Mouse (Mus musculus): ENCODE measurements around the gene Arpc1a. TPM values are rescaled to one million over a fixed set of nuclear protein-coding genes. Genes with fewer than 3 reads are reported as not detected.
"Not testable (repeated sequence)": the region's sequence is repeated elsewhere in the genome, so short reads cannot be mapped to it uniquely, and the experiment has no call there.

The Arpc1a gene
- polyA plus RNA-seq, 1 experiment from 2014 or later, result 252 TPM

DNA sequence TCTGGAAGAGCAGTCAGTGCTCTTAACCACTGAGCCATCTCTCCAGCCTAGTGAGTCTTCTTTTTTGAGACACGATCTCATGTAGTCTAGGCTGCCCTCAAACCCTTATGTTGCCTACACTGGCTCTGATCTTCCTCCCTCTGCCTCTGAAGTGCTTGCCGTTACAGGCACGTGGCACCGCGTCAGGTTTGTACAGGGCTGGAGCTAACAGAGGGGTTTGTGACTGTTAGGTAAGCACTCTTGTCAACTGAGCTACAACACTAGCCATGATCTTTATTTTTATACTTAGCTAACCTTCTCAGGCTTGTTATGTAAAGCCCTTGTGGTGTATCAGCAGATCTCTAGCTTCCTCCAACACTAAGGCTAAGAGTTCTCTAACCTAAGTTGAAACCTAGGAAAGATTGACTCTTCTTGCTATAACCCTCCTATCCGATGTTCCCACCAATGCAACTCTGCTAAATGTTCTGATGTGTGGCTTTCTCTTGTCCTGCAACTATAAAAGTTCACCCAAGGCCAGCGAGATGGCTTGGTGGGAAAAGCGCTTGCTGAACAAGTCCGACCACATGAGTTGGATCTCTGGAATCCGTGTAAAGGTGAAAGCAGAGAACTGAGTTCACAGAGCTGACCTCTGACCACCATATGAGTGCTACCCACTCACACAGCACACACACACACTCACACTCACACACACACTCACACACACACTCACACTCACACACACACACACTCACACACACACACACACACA is 1.6 kb upstream of the Arpc1a start:
- Histone ChIP-seq H3K9me3 (no peaks in the 10 kb centered on the region), H3K9ac (no peak overlapping the region), H3K36me3 (peaks cover 6% of the 10 kb centered on the region), H3K4me2 (no peak overlapping the region), H3K4me3 (no peak overlapping the region), H3K27ac (no peak overlapping the region), H3K4me1 (replicated peaks) (peaks cover 18% of the 10 kb centered on the region), H3K27me3 (no peaks in the 10 kb centered on the region)
- WGBS, result 90% methylated on average over 10 of the region's 10 CpGs
- no peak for ATAC-seq (ENCODE audit: low FRiP score)

GRCm38 (mm10) chr5:145083201-145083600 is 429 bp upstream of the Arpc1a start:
- Histone ChIP-seq H3K9ac (peak overlapping the region; percentile 95), H3K27ac (peak overlapping the region; percentile 91), H3K4me3 (peak overlapping the region; percentile 84), H3K4me2 (peak overlapping the region; percentile 93), H3K4me1 (replicated peaks) (peaks cover 18% of the 10 kb centered on the region)
- 48% methylated on average over 6 of the region's 6 CpGs for WGBS
- ATAC-seq (ENCODE audit: low FRiP score), result peak; percentile 64
- not testable (repeated sequence) for H3K36me3 ChIP-seq, H3K27me3 ChIP-seq, H3K9me3 ChIP-seq

- Histone ChIP-seq H3K36me3 (peaks cover 6% of the 10 kb centered on the region), H3K27me3 (no peaks in the 10 kb centered on the region), H3K9ac (peak overlapping the region; percentile 95), H3K4me3 (peak overlapping the region; percentile 84), H3K27ac (no peak overlapping the region), H3K4me1 (replicated peaks) (peaks cover 22% of the 10 kb centered on the region), H3K4me2 (peak overlapping the region; percentile 93), H3K9me3 (no peaks in the 10 kb centered on the region)
- no peak for ATAC-seq (ENCODE audit: low FRiP score)
- WGBS, result 84% methylated on average over 2 of the region's 2 CpGs
Measured at GRCm38 (mm10) chr5:145084822-145085221, 1.2 kb downstream of the Arpc1a start.

GRCm38 (mm10) chr5:145088186-145088585 is 4.6 kb downstream of the Arpc1a start:
- H3K36me3 ChIP-seq, result peaks cover 29% of the 10 kb centered on the region
- H3K4me3 ChIP-seq, result no peak overlapping the region
- WGBS, result 97% methylated on average over 2 of the region's 2 CpGs
- peaks cover 22% of the 10 kb centered on the region for H3K4me1 ChIP-seq (replicated peaks)
- ATAC-seq (ENCODE audit: low FRiP score), result no peak
- no peaks in the 10 kb centered on the region for H3K27me3 ChIP-seq
- no peak overlapping the region for H3K4me2 ChIP-seq
- H3K9ac ChIP-seq, result no peak overlapping the region
- H3K9me3 ChIP-seq, result no peaks in the 10 kb centered on the region
- H3K27ac ChIP-seq, result no peak overlapping the region

DNA sequence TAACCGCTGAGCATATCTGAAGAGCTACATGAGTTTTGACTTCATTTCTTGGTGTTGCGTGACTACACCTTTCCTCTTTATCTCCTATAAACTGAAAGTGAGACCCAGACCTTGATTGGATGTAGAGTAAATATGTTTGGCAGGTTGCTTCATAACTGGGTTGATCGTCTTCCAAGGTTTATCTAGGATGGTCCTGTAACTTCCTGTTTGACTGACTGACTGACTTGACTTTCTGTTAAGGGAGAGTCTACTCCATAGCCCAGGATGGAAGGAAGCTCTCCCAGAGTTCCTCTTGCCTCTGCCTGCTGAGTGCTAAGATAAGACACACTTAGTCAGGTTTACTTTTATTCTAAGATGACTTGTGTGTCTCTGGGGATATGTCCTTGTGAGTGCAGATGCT is 6.2 kb downstream of the Arpc1a start:
- Histone ChIP-seq H3K4me3 (no peak overlapping the region), H3K27me3 (no peaks in the 10 kb centered on the region), H3K4me2 (no peak overlapping the region), H3K9ac (no peak overlapping the region), H3K36me3 (peaks cover 46% of the 10 kb centered on the region), H3K4me1 (replicated peaks) (peaks cover 15% of the 10 kb centered on the region), H3K9me3 (no peaks in the 10 kb centered on the region), H3K27ac (no peak overlapping the region)
- 97% methylated on average over 3 of the region's 3 CpGs for WGBS
- no peak for ATAC-seq (ENCODE audit: low FRiP score)

GRCm38 (mm10) chr5:145096195-145096594 is 12.6 kb downstream of the Arpc1a start:
- 93% methylated on average over 4 of the region's 4 CpGs for WGBS
- no peaks in the 10 kb centered on the region for H3K9me3 ChIP-seq
- H3K9ac ChIP-seq, result no peak overlapping the region
- H3K4me2 ChIP-seq, result no peak overlapping the region
- no peaks in the 10 kb centered on the region for H3K27me3 ChIP-seq
- H3K27ac ChIP-seq, result no peak overlapping the region
- no peak for ATAC-seq (ENCODE audit: low FRiP score)
- peaks cover 97% of the 10 kb centered on the region for H3K36me3 ChIP-seq
- no peak overlapping the region for H3K4me3 ChIP-seq
- H3K4me1 ChIP-seq (replicated peaks), result no peaks in the 10 kb centered on the region

- H3K4me1 ChIP-seq (replicated peaks), result no peaks in the 10 kb centered on the region
Measured at GRCm38 (mm10) chr5:145098340-145098821, 14.8 kb downstream of the Arpc1a start.

DNA sequence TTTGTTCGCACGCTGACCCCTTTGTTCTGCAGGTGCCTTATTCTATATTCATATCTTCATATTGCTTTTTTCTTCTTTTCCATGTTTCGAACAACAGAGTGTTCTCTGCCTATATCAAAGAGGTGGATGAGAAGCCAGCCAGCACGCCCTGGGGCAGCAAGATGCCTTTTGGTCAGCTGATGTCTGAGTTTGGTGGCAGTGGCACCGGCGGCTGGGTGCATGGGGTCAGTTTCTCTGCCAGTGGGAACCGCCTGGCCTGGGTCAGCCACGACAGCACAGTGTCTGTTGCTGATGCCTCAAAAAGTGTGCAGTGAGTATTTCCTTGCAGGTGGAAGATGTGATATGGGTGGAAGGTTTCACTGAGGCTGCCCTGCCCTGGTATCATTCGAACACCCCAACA is 17.3 kb downstream of the Arpc1a start:
- H3K27ac ChIP-seq, result no peak overlapping the region
- no peaks in the 10 kb centered on the region for H3K4me1 ChIP-seq (replicated peaks)
- H3K4me3 ChIP-seq, result no peak overlapping the region
- no peaks in the 10 kb centered on the region for H3K9me3 ChIP-seq
- no peaks in the 10 kb centered on the region for H3K27me3 ChIP-seq
- H3K4me2 ChIP-seq, result no peak overlapping the region
- H3K9ac ChIP-seq, result no peak overlapping the region
- peaks cover 98% of the 10 kb centered on the region for H3K36me3 ChIP-seq
- ATAC-seq (ENCODE audit: low FRiP score), result no peak
- 93% methylated on average over 9 of the region's 9 CpGs for WGBS

More at GRCm38 (mm10) chr5:145098340-145098821, 14.8 kb downstream of the Arpc1a start:
- Histone ChIP-seq H3K9me3 (no peaks in the 10 kb centered on the region), H3K4me3 (no peak overlapping the region), H3K27ac (no peak overlapping the region), H3K27me3 (no peaks in the 10 kb centered on the region), H3K9ac (no peak overlapping the region), H3K36me3 (peaks cover 98% of the 10 kb centered on the region), H3K4me2 (no peak overlapping the region)
- no peak for ATAC-seq (ENCODE audit: low FRiP score)
- WGBS, result 95% methylated on average over 10 of the region's 10 CpGs

DNA sequence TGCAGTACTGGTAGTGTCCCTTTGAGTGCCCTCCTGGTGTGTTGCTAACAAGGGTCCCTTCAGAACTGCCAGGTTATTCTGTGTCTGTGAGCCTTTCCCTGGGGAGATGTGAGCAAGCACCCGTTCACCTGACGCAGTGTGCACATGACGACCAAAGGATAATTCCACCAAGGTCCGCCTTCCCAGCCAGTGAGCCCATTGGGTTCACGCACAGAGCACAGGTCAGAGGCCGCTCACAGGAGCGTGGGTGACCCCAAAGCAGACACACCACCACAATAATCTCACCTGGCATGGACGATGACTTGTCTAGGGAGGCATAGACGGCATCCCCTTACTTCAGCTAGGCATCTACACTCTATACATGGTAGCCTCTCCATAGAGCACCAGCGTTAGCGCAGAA is 17.8 kb downstream of the Arpc1a start:
- not testable (repeated sequence) for H3K4me3 ChIP-seq; ATAC-seq (ENCODE audit: low FRiP score); H3K9me3 ChIP-seq; H3K27me3 ChIP-seq; H3K9ac ChIP-seq; H3K4me2 ChIP-seq; H3K27ac ChIP-seq; H3K4me1 ChIP-seq (replicated peaks)
- 98% methylated on average over 11 of the region's 11 CpGs for WGBS
- H3K36me3 ChIP-seq, result peaks cover 98% of the 10 kb centered on the region

- no peak for ATAC-seq (ENCODE audit: low FRiP score)
- Histone ChIP-seq H3K4me2 (no peak overlapping the region), H3K9ac (no peak overlapping the region), H3K9me3 (no peaks in the 10 kb centered on the region), H3K27me3 (no peaks in the 10 kb centered on the region), H3K27ac (no peak overlapping the region), H3K4me1 (replicated peaks) (no peaks in the 10 kb centered on the region), H3K4me3 (no peak overlapping the region), H3K36me3 (peaks cover 98% of the 10 kb centered on the region)
- WGBS, result 98% methylated on average over 4 of the region's 4 CpGs
Measured at GRCm38 (mm10) chr5:145102706-145103105, 19.1 kb downstream of the Arpc1a start.

DNA sequence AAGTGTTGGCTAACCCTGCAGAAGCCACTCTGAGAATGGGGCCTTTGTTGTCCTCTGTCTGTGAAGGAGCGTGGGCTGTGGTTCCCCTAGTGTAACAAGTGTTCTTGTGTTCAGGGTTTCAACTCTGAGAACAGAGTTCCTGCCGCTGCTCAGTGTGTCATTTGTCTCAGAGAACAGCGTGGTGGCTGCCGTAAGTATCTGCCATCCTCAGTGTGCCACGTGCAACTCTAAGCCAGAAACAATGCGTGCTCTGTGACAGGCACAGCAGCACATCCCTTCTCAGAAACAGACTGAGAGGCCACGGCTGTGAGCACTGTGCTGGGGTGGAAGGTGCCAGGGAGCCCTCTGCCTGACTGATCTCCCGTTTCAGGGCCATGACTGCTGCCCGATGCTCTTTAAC is 20.7 kb downstream of the Arpc1a start:
- Histone ChIP-seq H3K27me3 (no peaks in the 10 kb centered on the region), H3K4me2 (no peak overlapping the region), H3K36me3 (peaks cover 98% of the 10 kb centered on the region), H3K27ac (no peak overlapping the region), H3K4me1 (replicated peaks) (no peaks in the 10 kb centered on the region), H3K9ac (no peak overlapping the region), H3K9me3 (no peaks in the 10 kb centered on the region), H3K4me3 (no peak overlapping the region)
- WGBS, result 77% methylated on average over 9 of the region's 9 CpGs
- ATAC-seq (ENCODE audit: low FRiP score), result peak; percentile 52; the same call in 1 of the 2 replicates

- Histone ChIP-seq H3K27me3 (no peaks in the 10 kb centered on the region), H3K9me3 (no peaks in the 10 kb centered on the region), H3K27ac (no peak overlapping the region), H3K36me3 (peaks cover 98% of the 10 kb centered on the region), H3K4me3 (no peak overlapping the region), H3K9ac (no peak overlapping the region), H3K4me1 (replicated peaks) (no peaks in the 10 kb centered on the region), H3K4me2 (no peak overlapping the region)
- ATAC-seq (ENCODE audit: low FRiP score), result no peak
- WGBS, result 97% methylated on average over 9 of the region's 9 CpGs
Measured at GRCm38 (mm10) chr5:145105694-145106275, 22.2 kb downstream of the Arpc1a start.

GRCm38 (mm10) chr5:145110401-145110800 is 26.8 kb downstream of the Arpc1a start:
- WGBS, result 89% methylated on average over 6 of the region's 6 CpGs
- Histone ChIP-seq H3K9me3 (no peaks in the 10 kb centered on the region), H3K4me3 (no peak overlapping the region), H3K9ac (no peak overlapping the region), H3K36me3 (peaks cover 58% of the 10 kb centered on the region), H3K4me2 (no peak overlapping the region), H3K27me3 (peaks cover 27% of the 10 kb centered on the region), H3K27ac (no peak overlapping the region), H3K4me1 (replicated peaks) (peaks cover 13% of the 10 kb centered on the region)
- no peak for ATAC-seq (ENCODE audit: low FRiP score)

All from hindbrain, embryonic 13.5 days (tissue).